Mouse (Mus musculus) R1 (cell line): ENCODE measurements around the gene Specc1l.
"Not testable (repeated sequence)": the region's sequence is repeated elsewhere in the genome, so short reads cannot be mapped to it uniquely, and the experiment has no call there.

Experiments used
- DNase-seq: peaks from one replicate; pipeline ENCODE4 v3.0.0-alpha.2; 2018; ENCODE audit warnings: low read depth, low spot score

Gene Specc1l

DNA sequence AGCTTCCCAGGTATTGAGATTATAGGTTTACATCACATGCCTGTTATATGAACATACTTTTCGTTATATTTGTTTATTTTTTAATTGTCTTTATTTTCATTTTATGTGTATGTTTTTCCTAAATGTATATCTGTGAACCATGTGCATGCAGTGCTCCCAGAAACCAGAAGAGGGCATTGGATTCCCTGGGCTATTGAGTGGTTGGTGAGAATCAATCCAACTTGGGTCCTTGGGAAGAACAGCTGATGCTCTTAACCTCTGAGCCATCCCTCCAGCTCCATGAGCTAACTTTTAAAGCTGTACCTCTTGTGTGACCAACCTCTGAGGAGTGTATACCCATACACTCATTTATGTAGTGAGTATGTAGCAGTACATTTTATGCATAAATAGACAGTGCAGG lies 65.6 kb downstream of the Specc1l start:
- DNase-seq: peak; percentile 30

GRCm38 (mm10) chr10:75282648-75283047 lies 70.8 kb downstream of the Specc1l start:
- DNase-seq: no peak

- DNase-seq: peak; percentile 71
These were observed 71.9 kb downstream of the Specc1l start for GRCm38 (mm10) chr10:75283821-75284220.

DNA sequence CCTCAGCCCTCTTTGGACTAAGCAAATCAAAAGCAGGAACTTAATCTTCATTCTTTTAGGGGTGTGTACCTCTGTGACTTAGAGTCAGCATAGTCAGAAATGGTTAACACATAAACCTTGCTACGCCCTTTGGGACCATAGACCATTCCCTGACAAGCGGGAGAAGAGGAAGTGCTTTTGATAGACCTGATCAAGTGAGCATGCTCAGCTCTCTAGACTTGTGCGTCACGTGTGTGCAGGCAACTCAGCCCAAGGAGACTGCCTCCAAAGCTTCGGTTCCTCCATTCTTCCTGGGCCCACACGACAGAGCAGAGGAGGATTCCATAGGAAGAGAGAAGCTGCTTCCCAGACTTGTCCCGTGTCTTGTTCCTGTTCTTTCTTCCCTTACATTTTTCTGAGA lies 76.7 kb downstream of the Specc1l start:
- DNase-seq: peak; percentile 25

- no peak for DNase-seq
These were observed 77.5 kb downstream of the Specc1l start for GRCm38 (mm10) chr10:75289392-75289791.

DNA sequence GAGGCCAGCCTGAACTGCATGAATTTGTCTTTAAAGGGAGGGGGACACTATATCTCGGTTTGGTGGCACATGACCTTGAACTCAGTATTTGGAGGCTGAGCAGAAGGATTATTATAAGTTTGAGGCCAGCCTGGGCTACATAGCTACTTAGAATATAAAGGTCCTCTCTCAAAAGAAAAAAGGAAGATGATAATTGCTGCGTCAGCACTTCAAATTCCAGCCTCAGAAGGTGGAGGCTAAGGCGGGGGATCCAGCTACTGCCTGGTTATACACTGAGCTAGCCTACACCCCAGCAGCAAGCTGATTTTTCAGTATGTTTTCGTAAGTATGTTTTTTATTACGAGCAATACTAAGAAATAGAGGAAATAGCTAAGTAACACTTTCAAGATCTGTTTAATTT lies 78.8 kb downstream of the Specc1l start:
- no peak for DNase-seq

DNA sequence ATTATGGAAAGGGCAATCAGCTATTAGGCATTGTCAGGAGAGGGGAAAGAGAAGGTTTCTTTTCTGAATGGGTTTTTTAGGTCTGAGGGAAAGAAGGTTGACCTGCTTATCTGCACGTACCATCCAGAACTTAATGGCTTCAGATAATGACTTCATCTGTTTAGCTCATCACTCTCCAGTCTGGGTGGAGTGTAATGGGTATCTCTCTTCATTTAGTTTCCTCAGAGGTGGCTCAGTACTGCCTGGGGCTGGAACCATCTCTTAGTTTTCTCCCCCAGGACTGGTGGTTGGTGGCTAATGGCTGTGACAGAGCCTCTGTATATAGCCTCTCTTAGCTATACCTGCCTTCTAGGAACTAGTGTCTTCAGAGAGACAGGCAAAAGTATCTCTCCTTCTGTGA lies 79.5 kb downstream of the Specc1l start:
- no peak for DNase-seq

- not testable (repeated sequence) for DNase-seq
These were observed 80.3 kb downstream of the Specc1l start for GRCm38 (mm10) chr10:75292206-75292605.

DNA sequence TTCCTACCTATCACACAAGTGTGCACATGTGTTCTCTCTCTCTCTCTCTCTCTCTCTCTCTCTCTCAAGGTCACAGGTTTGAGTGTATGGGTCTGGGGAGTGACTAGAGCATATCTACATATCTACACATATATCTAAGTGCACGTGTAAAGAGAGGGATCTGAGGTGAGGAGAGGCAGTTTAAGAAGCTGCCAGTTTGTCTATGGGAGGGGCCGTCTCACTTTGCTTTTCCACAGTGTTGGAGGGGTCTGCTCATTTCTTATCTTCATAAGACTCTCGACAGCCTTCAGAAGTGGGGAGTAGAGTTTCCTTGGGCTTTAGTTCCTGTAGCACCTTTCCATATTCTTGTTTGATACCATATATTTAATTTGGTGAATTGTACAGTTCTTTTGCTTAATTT lies 81.4 kb downstream of the Specc1l start:
- no peak for DNase-seq

DNA sequence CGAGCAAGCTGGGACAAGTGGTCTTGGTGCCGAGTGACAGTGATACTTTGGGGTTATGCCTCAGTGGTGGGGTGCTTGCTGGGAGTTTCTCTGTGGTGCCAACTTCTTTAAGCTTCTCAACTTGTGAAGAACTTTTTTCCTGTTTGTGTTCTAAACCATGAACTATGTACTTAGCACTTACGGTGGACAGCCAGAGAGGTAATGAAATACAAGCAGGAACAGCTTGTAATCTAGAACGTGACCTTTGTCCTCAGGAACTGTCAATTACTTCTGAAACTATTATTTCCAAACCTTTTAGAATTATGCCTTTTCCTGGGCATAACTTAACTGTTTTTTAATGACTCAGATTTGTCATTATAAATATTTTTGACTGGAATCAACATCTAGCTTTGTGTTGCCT lies 82.5 kb downstream of the Specc1l start:
- DNase-seq: no peak

GRCm38 (mm10) chr10:75294926-75295325 lies 83.1 kb downstream of the Specc1l start:
- DNase-seq: no peak

DNA sequence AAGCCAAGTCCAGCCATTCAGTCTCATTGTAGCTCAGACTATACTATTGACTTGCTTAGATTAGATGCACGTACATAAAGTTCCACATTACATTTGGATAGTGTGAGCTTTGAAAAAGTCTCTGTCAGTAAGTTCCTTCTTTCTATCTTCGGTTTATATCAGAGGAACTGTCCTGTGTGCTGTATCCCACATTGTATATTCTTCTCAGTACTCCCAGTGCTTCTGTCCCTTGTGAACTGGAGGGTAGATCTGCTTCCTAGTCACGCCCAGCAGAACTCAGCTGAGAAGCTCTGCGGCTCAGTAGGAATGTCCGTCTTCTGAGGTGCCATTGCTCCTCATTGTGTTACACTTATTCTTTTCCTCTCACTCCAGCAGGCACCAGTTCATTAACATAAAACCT lies 86.7 kb downstream of the Specc1l start:
- no peak for DNase-seq

DNA sequence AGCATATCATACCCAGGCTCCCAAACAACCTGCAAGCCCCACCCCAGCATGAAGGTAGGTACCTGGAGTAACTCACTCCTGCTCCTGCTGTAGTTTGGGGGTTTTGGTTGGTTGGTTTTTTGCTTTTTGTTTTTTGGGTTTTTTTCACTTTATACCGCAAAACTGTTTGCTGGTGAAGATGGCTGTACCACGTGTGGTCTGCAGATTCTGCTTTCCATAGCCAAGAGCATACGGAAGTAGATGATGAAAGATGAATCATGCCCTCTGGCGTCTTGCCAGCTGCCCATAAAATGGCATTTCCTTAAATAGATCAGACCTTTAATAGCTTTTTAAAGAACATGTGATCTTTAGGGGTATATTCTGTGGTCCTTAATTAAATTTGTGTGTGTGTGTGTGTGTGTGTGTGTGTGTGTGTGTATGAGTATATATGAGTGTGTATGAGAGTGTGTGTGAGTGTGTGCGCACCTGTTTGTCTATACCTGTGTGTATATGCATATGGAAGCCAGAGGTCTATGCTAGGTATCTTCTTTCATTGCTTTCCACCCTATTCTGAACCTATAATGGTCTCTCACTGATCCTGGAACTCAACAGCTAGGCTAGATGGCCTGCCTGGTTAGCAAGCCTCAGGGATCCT lies 88.0 kb downstream of the Specc1l start:
- DNase-seq: no peak

- no peak for DNase-seq
These were observed 89.4 kb downstream of the Specc1l start for GRCm38 (mm10) chr10:75301195-75301806.

- no peak for DNase-seq
These were observed 90.1 kb downstream of the Specc1l start for GRCm38 (mm10) chr10:75301937-75302336.

DNA sequence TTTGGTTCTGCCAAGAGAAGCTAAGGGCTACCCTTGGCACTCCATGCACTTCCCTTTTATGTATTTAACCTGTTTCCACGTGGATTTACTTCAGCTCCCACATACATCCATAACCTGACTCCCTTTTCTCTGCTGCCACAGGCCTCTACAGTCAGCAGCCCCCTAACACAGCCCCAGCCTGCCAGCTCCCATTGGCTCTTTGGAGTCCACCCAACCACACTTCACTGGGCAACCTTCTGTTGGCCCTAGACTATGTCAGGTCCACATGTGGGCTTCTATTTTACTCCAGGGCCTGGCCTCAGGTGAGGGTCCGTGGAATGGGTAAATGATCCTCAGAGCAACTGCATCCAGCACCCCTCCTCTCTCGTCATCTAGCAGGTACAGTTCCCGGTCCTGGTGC lies 90.7 kb downstream of the Specc1l start:
- no peak for DNase-seq

GRCm38 (mm10) chr10:75303324-75304048 lies 91.6 kb downstream of the Specc1l start:
- DNase-seq: no peak

GRCm38 (mm10) chr10:75304049-75304405 lies 92.2 kb downstream of the Specc1l start:
- no peak for DNase-seq

- no peak for DNase-seq
These were observed 92.5 kb downstream of the Specc1l start for GRCm38 (mm10) chr10:75304413-75304812.

- DNase-seq: no peak
These were observed 95.3 kb downstream of the Specc1l start for GRCm38 (mm10) chr10:75307130-75307529.

DNA sequence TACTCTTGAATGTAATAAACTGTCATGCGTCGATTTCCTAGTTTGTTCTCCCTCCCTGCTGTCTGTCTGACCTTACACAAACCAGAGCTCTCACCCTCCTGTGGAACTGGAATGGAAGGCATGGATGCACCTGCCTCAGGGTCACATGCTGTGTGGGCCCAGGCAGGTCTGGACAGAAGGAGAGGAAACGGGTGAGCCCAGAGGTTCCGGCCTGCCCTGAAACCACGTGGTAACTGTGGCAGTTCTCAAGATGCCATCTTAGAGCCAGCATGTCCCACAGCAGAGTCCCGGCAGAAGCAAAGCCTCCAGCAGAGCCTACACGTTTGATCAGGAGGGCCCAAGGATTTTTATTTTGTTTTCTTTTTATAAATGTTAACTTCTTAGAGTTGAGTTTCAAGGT lies 100.5 kb downstream of the Specc1l start:
- no peak for DNase-seq

DNA sequence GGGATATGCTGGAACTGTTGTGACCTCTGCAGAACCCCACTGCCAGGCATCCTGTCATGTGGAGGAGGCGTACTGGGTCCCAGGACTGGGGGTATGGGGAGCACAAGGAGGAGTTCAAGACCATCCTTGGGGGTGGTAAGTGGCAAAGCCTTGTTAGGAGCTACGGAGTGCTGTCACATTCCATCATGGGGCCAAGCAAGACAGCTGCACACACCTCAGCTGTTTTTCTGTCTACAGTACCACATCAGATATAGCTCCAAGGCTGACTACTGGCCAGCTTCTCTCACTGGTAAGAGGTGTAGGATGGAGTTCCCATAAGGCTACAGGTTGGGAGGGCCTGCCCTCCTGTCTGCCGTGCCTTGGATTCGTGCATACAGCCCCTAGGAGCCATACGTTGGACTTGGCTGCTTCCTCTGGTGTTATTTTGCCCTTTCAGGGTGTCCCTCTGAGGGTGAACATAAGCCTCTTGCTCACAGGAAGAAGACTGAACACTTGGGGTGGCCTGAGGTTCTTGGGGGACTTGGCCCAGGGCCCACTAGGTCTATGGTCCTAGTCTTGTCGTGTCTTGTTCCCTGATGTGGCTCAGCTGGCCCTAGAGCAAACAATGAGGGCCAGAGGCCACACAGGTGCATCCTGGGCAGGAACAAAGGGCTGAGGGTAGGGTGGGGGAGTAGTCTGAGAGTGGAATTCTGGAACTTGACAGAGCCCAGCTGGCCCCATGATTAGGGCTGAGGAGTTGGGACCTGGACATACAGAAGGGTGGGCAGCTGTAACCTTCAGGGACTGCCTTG lies 102.5 kb downstream of the Specc1l start:
- no peak for DNase-seq
